Mouse (Mus musculus) adrenal gland, postnatal 25 days (tissue): ENCODE data around the gene Elmod2. TPM values are rescaled to one million over a fixed set of nuclear protein-coding genes. Genes with fewer than 3 reads are reported as not detected.
A peak's percentile ranks its signal among the peaks of the same experiment; 100 is the strongest.
"Not testable (repeated sequence)": the region's sequence is repeated elsewhere in the genome, so short reads cannot be mapped to it uniquely, and the experiment has no call there.

Experiments used
- DNase-seq: peaks from one replicate; pipeline ENCODE4 v3.0.0; 2021; ENCODE audit warnings: mixed read lengths
- long read RNA-seq: library from polyadenylated mRNA; stranded (forward); transcript quantifications from one replicate; pipeline ENCODE4 v2.0.0, GENCODE M21; 2021
- total RNA-seq: library from RNA; stranded (reverse); gene quantifications from 2 replicates; pipeline ENCODE4 v1.2.3, GENCODE M21; 2021

The Elmod2 gene
- 28.4 and 30.0 TPM in 2 replicates for total RNA-seq
- long read RNA-seq, full-length matches to known transcripts = 11 of 14 reads
- long read RNA-seq, partial matches to known transcripts = 1 of 14 reads
- long read RNA-seq, other reads (novel, unspliced or antisense) = 2 of 14 reads

DNA sequence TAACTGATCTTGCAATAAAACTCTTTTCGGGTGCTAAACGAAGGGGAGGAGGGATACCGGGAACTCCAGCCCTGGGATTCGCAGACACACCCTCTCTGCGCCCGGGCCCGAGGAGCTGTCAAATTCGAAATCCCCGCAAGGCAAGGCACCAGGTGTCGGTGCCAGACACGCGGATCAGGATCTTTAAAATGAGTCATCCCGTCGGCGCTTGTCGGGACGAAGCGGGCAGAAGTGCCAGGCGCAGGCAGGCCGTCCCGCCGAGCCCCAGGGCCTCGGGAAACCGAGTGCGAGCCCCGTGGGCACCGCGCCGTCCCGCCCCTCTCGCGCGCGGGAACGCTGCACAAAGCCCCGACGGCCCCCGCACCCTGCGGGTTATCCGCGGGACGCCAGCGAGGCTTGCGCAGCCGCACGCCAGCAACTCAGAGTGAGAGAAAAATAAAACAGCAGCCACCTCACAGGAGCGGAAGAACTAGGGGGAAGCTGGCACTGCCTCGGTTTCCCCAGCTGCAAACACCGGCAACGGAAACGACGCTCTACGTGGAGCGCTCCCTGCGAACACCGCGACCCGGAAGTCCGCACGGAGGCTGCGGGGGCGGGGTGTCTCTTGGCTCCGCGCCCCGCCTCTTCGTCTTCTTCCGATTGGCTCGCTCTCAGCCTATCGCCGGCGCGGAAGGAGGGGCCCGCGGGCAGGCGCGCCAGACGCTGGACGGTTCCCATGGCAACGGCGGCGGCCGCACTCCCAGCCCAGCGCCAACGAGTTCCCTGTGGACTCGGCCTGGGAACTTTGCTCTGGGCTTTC is at the start of gene Elmod2:
Gene Elmod2 (minus strand): TSS at position 588 of the 799 bp plus-strand sequence.
- DNase-seq = peak; percentile 99

- DNase-seq = no peak
Observed at GRCm38 (mm10) chr8:83381016-83381415, 48.7 kb upstream of the Elmod2 start.

DNA sequence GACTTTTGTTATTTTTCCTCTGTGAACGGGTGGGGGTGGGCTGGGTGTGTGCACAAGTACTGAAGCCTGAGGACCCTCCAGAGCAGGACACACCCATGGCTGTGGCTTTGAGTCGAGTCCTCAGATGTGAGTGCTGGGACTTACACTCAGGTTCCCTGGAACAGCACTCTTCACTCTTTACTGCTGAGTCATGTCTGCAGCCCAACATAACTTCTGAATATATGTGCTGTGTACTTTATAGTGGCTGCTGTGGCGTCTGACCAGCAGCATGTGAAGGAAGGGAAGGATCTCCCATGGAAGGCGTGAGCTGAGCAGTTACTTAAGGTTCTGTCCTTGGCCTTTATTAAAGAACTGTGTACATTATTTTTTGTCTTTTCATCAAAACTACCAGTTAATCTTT is 47.9 kb upstream of the Elmod2 start:
- DNase-seq = no peak

DNA sequence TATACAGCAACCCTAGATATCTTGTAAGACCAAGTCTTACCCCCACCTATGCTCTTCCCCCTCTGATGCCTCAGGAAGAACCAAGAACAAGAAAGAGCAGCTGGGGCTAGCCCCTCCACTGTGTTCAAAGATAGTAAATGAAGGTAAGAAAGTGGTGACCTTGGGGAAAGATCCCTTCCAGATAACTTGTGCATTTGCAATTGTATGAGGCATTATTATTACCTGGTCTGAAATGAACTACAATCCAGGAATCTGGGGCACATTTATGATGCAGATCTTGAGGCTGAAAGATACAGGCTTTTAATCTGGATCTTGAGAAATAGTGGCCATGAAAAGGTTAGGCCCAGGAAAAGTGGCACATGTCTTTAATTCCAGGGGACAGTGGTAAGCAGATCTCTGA is 44.9 kb upstream of the Elmod2 start:
- DNase-seq = no peak

DNA sequence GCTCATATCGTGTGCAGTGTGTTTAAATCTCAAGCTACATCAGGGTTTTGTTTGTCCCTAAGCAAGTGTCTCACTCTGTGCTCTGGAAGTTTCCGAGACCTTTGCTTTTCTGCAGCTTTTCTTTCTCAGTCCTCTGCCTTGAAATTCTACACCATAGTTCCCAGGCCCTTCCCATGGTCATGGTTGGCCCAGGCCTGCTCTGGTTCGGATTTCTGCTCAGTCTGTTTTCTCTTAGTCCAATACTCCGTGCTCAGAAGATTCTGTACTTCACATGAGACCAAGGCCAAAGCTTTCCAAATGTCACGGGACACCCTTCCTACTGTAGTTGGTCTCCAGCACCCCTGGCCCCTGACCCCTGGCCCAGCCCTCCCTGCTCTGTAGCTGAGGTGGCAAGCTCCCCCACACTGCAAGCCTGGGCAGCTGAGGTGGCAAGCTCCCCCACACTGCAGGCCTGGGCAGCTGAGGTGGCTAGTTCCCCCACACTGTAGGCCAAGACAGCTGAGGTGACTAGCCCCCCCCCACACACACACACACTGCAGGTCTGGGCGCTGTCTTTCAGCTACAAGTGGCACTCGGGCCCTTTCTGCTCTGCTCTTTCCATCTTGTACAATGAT is 31.0 kb upstream of the Elmod2 start:
- no peak for DNase-seq

- no peak for DNase-seq
Observed at GRCm38 (mm10) chr8:83351315-83351714, 19.0 kb upstream of the Elmod2 start.

DNA sequence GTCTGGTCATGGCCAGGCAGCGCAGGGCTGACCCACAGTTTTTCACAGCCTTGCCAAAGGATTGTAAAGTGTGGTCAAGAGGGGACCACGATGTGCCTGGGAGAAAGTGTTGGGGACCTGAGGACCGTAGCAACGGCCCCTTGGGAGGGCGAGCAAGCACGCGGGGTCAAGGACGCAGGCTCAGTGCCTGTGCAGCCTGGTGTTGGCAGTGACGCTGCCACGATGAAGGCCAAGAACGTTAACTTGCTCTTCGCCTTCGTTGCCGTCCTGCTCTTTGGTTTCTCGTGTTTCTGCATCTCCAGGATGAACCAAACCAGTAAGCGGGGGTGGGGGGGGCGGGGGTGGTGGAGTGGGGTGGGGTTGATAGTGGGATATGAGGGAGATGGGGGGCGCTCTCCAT is 16.0 kb upstream of the Elmod2 start, which contains the start of gene Mgat4d:
Gene Mgat4d (plus strand): TSS at position 209 of the 400 bp plus-strand sequence.
- no peak for DNase-seq

DNA sequence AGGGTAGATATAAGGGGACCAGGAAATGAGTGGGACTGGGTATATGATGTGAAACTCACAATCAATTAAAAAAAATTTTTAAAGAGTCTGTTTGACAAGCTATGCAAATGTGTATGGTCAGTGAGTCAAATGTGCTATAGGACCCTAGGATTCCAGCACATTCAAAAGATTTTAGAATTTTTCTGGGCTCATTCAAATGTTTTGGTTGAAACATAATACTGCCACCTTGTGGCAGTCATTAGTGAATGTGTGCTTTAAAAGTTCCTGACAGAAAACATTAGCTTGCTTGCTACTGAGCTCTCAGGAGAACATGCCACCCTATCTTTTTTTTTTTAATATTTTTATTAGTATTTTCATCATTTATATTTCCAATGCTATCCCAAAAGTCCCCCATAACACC is 10.4 kb upstream of the Elmod2 start:
- no peak for DNase-seq

- DNase-seq = no peak
Observed at GRCm38 (mm10) chr8:83342076-83342475, 9.8 kb upstream of the Elmod2 start.

- no peak for DNase-seq
Observed at GRCm38 (mm10) chr8:83332864-83333263, 578 bp upstream of the Elmod2 start.

DNA sequence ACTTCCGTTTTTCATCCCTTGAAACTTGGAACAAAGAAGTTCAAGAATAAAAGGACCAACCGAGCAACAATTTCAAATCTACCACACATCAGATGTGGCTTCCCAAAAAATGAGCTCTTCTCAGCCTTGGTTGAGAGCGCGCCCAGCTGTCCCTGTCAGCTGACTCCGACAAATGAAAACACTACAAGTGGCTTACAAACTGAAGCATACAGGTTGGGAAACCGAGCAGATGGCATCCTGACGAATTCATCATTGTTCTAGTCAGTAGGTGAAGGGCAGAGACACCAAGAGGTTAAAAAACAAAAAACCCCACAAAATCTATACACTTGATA is 753 bp downstream of the Elmod2 start:
- DNase-seq = peak; percentile 7

DNA sequence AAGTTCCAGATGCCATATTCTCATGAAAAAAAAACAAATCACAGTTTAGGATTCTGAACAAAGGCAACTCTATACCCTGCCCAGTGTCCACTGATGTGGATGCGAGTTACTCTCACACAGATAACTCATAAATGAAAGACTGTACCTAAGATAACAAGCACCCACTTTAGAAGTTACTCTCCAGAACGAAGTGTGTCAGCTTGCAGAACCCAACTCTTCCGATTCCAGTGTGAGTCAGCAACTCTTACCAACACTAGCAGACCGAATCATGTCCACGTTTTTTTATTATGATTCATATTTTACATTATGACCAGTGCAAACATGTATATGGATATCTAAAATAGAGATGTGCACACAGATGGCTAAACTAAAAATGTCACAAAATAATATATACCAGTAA is 4.4 kb downstream of the Elmod2 start:
- DNase-seq = no peak

DNA sequence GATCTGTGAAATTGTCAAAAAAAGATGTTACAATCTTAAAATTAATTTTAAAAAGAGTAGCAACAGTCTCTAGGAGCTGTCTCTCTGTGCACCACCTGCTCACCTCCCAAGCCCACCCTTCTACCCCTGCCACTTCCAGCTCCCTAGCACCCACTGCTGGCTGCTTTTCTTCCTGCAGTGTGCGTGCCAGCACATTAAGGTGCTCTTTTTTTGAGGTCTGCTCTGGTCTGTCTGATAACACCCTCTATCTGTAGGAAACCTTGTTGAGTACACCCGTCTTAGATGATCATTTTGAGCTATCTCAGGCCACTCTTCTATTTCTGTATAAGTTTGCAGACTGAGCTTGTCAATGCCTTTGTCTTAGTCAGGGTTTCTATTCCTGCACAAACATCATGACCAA is 9.2 kb downstream of the Elmod2 start:
- no peak for DNase-seq

DNA sequence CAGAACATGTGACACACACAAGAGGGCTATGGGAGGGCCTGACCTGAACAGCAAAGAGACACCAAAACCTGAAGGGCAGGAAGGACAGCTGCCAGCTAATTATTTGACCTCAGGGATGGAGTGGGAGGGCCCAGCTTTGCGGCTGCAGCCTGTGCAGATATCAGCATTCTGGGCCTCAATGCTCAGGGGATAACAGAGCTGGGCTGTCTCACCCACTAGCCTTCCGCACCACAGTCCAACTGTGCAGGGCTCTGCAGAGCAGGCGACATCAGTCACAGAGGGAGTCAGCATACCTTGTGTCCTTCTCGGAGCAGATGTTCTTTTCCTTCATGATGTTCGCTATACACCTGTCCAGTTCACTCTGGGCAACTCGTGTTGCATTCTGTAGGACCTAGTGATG is 9.9 kb downstream of the Elmod2 start:
- DNase-seq = no peak

DNA sequence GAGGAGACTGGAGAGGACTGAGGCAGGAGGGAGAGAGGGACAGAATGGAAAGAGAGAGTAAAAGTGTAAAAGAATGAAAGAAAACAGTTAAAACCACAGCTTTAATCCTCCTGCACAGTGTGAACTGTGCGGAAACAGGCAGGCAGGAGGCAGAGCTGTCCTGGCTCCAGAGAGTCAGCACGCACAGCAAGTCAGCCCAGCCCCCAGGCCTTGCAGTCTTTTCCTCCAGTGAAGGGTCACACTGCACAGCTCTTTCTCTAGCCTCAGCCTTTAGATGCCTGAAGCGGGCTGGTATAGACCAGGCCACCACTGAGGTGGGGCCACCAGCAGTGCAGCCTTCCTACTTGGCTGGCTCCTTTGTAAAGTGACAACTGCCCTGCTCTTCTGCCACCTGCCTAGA is 11.7 kb downstream of the Elmod2 start:
- DNase-seq = no peak

DNA sequence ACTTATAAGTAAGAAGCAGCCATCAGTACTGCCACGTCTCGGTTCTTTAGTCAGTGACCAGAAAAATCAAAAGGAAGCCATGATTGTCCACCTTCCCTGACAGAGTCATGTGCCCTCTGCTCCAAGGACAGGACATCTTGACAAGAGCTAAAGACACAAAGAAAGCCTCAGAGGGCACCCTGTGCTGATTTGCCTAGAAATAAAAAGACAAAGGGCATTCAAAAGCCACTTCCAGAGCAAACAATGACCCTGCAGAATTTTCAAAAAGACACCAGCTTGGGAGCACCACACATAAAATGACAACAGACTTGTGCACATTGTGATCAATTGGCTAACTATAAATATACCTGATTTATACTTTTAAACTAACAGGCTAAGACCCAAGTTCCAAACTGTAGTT is 16.6 kb downstream of the Elmod2 start:
- DNase-seq = no peak

GRCm38 (mm10) chr8:83315084-83315483 is 17.2 kb downstream of the Elmod2 start:
- DNase-seq = not testable (repeated sequence)

DNA sequence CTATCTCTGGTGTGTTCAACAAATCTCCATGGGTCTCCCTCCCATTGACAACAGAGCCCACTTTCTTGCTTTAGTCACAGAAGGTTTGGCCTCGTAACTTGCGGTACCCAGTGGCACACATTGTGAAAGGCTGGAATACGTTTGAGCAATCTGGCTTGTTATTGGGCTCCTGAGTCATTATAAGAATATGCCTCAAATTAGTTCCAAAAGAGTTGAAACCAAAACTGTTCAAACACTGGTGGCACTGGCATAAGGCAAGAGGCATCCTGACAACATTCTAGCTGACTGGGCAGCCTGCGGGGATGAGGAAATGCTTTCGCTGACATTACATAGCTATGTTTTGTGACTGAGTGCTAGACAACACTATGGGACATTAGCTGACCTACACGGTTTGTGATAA is 22.4 kb downstream of the Elmod2 start:
- DNase-seq = no peak

DNA sequence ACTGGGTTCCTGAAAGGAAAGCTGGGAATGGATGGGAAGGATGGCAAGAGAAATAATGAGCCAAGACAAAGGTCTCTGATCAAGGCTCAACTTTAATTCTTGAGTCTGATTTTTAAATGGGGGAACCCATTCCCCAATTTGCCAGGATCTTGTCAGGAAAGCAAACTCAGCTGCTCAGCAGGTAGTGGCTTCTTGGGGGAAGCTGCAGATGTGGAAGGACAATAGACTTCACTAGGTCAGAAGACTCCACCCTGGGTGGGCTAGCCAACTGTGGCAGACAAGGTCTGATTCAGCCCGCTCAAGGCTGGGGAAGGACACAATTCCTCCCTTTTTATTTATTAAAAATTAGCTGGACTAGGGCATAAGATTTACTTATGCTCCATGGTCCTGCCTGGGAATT is 27.3 kb downstream of the Elmod2 start:
- no peak for DNase-seq

DNA sequence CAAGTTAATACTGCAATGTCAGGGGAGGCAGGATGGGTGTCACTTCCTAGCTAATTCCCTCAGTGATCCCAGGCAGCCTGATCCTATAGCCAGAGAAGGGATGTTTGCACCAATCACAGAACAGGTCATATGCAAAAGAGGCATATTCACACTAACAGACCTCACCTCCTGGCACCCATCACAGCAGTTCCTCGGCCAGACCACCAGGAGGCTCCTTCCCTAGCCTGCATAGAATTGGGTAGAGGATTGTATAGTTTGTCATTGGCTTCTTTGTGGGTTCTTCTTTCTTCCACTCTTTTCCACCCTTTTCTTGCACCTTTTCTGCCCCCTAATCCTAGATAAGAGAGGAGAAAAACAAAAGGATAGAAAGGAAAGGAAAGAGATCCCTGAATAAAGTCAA is 32.2 kb downstream of the Elmod2 start:
- no peak for DNase-seq

GRCm38 (mm10) chr8:83297375-83297774 is 34.9 kb downstream of the Elmod2 start:
- DNase-seq = no peak

GRCm38 (mm10) chr8:83290176-83290575 is 42.1 kb downstream of the Elmod2 start, which contains the start of gene Ucp1:
Gene Ucp1, plus strand, starts transcription at chr8:83290352.
- DNase-seq = peak; percentile 36

- no peak for DNase-seq
Observed at GRCm38 (mm10) chr8:83285391-83285790, 46.9 kb downstream of the Elmod2 start.

DNA sequence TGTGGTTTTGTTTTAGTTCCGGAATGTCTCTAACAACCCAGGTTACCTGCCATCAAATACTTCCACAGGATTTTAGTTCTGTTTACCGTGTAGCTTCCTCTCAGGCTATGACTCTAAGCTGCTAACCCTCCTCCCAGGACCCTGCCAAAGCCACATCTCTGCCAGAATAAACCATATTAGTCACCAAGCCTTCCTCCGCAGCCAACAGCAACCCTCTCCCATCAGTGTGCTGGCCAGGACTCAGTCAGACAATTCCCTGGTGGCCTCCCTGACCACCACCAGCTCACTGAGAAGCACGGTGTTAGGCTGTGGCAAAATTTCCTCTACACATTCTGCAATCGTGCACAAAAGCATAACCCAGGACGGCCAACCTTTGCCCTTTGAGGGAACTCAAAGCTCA is 53.9 kb downstream of the Elmod2 start:
- no peak for DNase-seq
